Mouse (Mus musculus): ENCODE results near the gene Fhit.
"Not testable (repeated sequence)": the region's sequence is repeated elsewhere in the genome, so short reads cannot be mapped to it uniquely, and the experiment has no call there.

Gene Fhit

GRCm38 (mm10) chr14:11161751-11162231 lies at the start of gene Fhit:
Fhit (minus strand) TSS chr14:11162035.
- DNase-seq, result peak; percentile 93 to 96

DNA sequence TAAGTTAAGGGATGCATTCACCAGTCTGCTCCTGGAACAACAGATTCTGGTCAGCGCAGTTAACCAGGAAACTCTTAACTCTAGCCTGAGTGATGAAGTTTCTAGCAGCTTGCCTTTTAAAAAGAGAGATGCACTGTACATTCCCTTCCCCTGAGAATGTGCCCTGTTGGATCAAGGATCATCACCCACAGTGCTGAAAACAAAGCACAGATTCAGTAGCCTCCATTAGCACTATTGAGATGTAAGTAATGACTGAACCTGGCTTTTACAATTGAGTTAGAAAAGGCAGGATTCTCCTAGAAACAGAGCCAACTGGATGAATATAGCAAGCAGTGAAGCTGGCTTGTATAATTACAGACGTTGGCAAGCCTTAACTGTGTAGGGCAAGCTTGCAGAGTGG lies 45.0 kb upstream of the Fhit start:
- DNase-seq, result no peak

GRCm38 (mm10) chr14:11160806-11161450 lies 907 bp downstream of the Fhit start:
- peak; percentile 77 to 82 for DNase-seq

DNA sequence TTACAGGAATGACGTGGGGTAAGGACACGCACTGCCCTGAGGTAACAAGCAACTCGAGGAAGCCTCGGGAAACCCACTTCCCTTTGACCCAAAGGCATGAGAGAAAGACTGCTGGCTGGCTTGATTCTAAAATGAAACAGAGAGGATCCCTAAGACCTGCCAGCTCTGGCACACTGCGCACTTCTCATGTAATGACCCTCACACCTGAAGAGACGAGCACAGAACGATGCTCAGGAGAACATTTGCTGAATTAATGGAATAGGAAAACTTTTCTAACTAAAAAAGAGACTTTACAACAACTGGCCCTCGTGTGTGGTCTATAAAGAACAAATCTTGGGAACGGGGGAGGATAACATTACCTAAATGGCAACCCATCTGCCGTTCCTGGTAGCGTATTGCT lies 2.2 kb downstream of the Fhit start:
- peak in 1 of 2 experiments; percentile 7 for DNase-seq

DNA sequence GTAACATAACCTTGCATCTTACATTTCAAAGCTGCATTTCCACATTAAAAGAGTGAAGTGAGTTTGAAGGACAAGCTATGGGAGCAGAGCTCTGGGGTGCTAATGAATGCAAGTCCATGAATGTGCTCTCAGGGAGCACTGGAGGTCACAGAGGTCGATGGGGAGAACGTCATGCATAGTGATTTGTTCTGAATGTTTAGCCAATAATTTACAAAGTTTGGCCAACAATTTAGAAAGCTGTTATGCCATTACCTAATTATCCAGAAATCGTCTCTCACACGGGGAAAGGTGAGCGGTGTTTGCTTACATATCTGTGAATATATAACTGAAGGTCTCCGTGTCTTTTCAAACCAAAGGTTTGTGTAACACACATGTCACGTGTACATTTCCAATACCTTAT lies 2.8 kb downstream of the Fhit start:
- peak; percentile 53 to 68 for DNase-seq

- peak in 1 of 2 experiments; percentile 6 for DNase-seq
Observed at GRCm38 (mm10) chr14:11157741-11158140, 4.1 kb downstream of the Fhit start.

DNA sequence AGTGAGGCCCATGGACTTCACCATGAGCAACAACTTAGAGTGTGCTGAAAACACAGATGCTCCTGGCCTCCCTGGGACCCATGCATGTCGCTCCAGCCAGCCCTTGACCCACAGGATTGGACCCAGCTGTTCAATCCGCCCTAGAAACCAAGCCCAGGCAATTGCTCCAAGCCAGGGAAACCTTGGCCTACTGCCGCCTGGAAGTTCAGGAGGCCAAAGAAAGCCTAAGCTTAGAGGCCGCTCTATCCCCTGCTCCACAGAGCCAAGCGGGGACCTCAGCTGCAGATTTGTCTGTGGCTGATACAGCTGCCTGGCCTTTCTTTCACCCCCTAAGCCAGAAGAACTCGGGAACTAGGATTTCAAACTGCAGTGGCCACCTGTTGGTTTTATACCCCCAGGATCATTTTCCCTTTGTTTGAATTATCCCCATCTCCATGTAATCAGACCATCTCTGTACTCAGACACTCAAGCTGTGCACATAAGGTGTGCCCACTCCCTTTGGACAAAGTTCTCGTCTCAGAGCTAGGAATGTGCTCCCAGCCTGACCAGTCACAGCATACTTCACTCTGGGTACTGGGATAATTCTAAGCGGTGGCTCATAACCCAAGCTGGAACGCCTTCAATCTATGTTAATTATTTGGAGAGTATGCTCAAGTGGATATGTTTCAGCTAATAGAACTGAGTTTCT lies 10.1 kb downstream of the Fhit start:
- peak; percentile 69 to 79 for DNase-seq

GRCm38 (mm10) chr14:11133787-11134735 lies 27.8 kb downstream of the Fhit start:
- DNase-seq, result no peak

- DNase-seq, result no peak
Observed at GRCm38 (mm10) chr14:11132637-11133474, 29.0 kb downstream of the Fhit start.

- peak in 1 of 2 experiments; percentile 3 for DNase-seq
Observed at GRCm38 (mm10) chr14:11125096-11125495, 36.7 kb downstream of the Fhit start.

DNA sequence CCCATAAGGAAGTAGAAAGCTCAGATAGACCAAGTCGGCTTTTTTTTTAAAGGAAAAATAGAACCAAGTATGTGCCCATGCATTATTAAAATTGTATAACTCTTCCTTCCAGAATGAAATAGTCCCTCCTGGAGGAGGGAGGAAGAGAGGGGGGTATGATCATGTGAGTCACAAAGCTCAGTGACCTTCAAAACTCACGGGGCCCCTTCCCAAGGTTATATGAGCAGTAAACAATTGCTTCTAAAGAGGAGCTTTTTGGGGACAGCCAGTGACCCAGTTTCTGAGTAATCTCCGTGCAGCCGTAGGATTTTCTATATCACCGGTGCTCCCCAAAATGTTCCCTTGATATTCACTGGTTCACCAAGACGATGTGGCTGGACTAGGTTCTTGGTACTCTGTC lies 42.8 kb downstream of the Fhit start:
- no peak for DNase-seq

DNA sequence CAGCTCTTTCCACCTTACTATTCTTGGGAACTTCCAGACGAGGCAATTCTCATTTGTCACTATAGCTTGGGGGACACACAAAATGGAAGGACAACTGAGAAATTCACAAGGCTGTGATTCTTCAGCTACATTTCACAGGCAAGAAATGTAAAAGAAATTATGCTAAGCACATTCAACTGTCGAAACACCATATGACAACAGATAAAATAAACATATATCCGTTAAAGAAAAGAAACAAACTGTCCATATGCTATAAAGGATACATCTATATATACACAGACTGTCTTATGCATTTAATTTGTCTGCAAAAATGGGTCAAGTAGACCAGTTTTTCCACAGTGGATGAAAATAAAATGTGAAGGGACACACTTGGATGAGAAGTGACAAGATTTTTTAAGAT lies 76.2 kb downstream of the Fhit start:
- DNase-seq, result no peak

DNA sequence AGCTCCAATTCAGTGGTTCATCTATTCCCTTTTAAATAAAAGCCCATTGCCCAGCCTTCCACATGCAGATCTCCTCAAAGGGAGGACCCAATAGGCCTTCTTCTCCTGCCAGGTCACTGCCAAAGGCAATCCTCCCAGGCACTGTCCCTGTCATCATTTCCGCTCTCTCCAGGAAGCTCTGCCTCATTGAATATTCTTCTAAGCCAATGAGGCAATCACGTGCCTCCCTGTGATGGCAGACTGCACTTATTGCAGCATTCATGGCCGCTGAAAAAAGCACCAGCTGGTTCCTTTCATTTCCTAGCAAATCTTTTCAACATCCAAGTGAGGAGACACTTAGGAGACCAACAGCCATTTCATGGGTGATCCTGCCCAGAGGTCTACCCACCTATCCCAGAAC lies 77.9 kb downstream of the Fhit start:
- DNase-seq, result no peak

GRCm38 (mm10) chr14:11083462-11083861 lies 78.4 kb downstream of the Fhit start:
- DNase-seq, result no peak

GRCm38 (mm10) chr14:11063594-11063993 lies 98.2 kb downstream of the Fhit start:
- no peak for DNase-seq

- no peak for DNase-seq
Observed at GRCm38 (mm10) chr14:11060221-11060620, 101.6 kb downstream of the Fhit start.

DNA sequence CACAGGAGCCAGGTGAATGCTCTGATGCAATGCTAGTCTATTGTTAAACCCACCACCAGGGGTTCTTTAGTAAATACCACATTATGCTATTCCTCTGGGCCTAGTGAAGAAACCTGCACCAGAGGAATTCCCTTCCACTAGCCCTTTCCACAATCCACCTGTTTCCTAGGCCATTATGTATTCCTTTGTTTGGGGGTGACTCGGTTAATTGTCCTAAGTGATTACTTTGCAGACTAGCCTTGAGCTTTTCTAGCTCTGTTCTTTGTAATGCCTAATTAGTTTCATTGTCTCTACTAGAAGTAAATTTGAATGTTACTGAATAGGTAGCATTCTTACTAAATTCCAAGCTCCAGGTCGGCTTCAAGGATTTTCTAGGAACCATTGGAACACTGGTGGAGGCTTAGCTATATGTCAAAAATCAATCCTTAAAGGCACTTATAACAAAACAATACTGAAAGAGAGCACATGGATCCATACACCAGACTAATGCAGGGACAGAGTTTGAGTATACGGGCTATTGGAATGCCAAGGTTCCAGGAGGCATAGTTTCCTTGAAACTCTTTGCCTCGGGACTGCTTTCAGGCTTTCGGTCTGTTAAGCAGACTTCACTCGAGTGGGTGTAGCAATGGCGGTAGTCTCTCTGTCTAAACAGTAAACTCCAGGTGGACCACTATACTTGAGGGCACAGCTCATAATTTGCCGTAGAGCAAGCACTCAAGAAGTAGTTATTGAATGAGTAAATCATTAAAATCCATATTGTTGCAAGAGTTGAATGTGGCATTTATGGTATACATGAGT lies 122.1 kb downstream of the Fhit start:
- not testable (repeated sequence) for DNase-seq

GRCm38 (mm10) chr14:11021391-11021790 lies 140.4 kb downstream of the Fhit start:
- no peak for DNase-seq

DNA sequence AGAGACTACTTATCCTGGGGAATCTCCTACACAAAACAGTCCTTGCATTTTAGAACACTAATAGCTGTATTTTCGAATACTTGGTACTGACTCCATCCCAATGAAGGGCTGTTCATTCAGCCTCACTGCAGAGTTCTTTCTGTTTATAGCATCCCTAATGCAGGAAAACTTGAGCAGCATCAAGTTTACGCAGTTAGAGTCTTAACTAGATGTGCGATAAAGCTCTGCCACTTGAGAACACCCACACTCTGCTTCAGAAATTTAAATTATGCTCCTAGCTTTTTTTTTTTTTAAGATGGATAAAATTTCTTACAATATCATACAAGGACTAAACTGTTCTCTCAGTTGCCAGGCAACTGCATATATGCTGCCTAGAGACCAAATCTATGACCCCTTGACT lies 183.2 kb downstream of the Fhit start:
- no peak for DNase-seq

GRCm38 (mm10) chr14:10941647-10942046 lies 220.2 kb downstream of the Fhit start:
- no peak for DNase-seq

- no peak for DNase-seq
Observed at GRCm38 (mm10) chr14:10933667-10934066, 228.2 kb downstream of the Fhit start.
